Mouse (Mus musculus): ENCODE results near the gene Micu2.

The Micu2 gene

DNA sequence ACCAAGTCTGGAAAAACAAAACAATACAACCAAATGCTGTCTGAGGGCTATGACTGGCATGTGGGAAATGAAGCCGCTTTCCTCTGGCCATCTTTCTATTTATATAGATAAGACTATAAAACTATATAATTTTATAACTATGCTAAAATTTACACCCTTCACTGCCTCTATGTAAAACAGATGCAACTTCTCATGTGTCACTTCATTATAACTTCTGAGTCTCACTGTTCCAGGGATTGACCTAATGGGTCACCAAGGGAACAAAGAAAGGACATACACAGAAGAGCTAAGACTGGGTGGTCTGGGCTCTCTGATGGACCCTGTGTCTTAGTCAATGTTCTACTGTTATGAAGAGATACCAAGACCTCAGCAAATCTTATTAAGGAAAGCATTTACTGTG is 106.1 kb downstream of the Micu2 start:
- no peak for DNase-seq (ENCODE audit: low read depth)

DNA sequence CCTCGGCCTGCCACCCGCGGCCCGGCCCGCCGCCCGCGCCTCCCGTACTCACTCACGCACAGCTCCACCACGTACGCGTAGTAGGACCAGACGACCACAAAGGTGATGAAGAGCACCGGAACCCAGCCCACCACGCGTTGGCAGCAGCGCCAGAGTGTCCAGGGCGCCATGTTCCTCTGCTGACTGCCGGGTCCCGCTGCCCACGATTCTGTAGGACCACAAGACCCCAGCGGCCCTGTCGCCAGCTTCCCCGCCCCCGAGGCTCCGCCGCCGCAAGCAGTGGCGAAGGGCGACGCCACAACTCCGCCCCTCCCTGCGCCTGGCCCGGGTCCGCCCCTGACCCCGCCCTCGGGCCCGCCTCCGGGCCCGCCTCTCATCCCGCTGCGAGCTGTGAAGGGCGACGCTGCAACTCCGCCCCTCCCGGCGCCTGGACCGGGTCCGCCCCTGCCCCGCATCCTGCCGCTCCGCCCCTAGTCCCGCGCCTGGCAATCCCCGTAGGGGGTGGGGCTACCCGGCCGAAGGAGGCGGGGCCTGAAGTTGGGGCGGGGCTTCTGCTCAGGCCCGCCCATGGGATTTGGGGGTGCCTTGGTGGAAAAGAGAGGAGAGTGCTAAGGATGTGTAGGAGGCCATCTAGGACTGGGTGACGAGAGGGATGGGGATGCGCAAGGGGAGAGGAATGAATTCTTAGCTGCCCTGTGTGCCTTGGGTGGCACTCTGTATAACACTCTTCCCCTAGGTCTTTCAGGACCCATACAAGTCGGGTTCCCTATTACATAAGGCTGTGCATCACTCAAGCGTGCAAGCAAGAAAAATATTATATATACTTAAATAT is 108.8 kb downstream of the Micu2 start, which contains the start of gene Zdhhc20:
Gene Zdhhc20, minus strand, starts transcription at position 266 of the 832 bp plus-strand sequence.
- peak; percentile 85 for DNase-seq (ENCODE audit: low read depth)

DNA sequence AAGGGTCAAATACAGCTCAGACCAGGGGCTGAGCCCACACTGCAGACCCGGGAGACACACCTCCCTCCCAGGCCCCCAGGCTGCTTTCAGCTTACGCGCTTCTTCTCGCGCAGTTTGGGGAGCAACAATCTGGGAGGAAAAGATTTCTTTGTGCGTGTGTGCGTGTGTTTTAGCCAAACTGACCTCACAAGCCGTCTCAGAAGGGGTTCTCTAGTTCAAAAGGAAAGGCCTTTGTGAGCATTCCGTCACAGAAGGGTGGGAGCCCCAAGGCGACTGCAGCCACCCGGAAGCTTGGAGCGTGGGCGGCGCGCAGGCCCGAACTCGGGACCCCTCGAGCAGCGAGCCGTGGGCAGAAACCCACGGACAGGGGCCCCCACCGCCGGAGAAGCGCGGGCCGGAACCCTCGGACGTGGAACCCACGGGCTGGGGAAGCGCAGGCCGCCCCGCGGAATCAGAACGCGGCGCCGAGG is 109.5 kb downstream of the Micu2 start:
- no peak for DNase-seq (ENCODE audit: low read depth)

DNA sequence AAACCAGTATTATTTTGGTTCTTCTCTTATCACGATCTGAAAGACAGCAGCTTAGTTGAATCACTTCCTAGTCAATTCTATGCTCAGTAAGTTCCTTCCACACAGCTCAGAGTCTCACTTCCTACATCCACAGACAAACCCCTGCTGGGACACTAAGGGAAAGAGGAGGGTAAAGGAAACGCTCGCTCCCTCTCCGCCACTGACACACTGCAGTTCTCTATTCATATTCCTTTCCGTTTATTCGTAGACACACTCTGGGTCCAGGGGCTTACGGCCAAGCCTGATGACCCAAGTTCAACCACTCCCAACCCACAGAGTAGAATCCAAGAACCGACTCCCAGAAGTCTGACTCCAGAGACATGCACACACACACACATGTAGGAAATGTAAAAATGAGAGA is 111.9 kb downstream of the Micu2 start:
- DNase-seq (ENCODE audit: low read depth), result no peak

DNA sequence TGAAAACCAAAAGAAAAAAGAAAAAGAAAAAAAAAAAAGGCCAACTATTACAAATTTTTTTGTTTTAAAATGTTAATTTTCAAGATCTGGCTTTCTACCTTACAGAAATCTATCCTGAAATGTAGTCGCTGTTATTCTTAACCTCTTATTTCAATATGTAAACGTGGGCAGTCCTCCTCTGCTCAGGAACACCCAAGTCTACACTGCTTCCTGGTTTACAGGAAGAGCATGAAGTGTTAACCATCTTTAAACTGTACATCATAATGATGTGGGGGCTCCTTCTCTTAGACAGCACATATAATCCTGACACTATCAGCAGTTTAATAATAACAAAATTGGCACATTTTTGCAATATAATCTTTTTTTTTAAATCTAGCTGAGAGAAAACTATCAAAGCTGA is 113.0 kb downstream of the Micu2 start:
- no peak for DNase-seq (ENCODE audit: low read depth)

DNA sequence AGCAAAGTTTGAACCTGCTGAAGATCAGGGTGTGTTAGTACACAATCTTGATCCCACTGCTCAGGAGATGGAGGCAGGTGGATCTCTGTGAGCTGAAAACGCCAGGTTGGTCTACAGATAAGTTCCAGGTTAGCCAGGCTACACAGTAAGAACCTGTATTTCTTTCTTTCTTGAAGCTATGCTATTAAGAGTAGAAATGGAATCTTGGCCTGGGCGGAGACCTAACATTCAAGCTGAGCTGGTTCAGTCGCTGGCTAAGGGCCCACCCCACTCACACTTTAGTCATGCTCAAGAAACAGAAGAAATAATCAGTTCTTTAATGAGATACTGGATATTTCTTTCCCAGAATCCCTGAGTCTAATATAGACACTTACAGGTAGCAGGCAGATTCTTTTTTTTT is 115.7 kb downstream of the Micu2 start:
- no peak for DNase-seq (ENCODE audit: low read depth)

DNA sequence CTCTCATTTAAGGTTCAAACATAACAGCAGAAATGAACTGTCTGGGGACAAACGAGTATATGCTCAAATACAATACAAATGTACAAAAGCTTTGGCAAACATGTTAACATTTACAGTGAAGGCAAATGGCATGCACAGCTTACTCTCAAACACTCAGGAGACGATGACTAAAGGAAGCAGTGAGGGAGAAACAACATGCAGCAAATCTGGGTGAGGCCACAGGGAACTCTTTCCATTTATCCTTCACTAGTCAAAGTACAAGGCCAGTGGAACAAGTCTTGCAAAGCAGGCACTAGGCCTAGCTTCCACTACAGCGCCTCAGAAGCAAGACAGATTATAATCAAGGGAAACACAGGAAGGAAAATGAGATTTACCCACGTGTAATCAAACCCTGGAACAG is 116.3 kb downstream of the Micu2 start:
- DNase-seq (ENCODE audit: low read depth), result no peak

DNA sequence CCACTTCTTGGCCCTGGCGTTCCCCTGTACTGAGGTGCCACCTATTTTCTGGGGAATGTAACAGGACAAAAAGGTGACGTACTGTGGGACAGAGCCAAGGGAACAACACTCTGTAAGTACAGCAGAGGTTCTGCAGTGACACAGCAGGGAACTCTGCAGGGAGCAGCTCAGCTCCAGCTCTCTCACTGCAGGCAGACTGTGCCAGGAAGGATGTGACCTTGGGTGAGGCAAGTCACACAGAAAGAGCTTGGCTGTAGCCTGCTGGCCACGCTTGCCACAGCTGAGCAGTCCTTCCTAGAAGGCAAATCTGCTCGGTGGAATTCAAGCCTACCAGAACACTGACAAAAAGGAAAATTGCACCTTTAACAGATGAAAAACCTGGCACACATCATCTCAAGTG is 117.3 kb downstream of the Micu2 start:
- no peak for DNase-seq (ENCODE audit: low read depth)

DNA sequence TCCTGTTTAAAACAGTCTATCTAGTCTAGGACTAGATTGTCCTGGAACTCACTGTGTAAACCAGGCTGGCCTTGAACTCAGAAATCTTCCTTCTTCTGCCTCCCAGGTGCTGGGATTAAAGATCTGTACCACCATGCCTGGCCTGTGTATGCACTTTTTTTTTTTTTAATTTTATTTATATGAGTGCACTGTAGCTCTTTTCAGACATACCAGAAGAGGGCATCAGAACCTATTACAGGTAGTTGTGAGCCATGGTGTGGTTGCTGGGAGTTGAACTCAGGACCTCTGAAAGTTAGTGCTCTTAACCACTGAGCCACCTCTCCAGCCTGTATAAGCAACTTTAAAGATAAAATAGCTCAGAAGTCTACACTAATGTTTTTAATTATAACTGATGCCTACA is 118.0 kb downstream of the Micu2 start:
- DNase-seq (ENCODE audit: low read depth), result no peak

DNA sequence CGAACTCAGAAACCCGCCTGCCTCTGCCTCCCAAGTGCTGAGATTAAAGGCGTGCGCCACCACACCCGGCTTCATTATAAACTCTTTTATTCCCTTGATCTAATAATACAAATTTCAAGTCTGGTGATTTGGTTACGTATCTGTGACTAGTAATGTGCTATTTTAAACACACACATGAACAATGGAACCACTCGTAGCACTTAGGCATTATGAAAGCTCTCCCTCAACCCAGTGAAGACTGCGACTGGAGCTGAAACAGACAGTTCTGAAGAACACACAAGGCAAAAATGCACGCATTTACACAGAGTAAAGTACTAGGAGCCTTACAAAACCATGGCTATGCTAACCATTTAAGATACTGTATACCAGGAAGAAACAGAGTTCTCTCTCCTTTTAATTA is 121.1 kb downstream of the Micu2 start:
- DNase-seq (ENCODE audit: low read depth), result no peak

DNA sequence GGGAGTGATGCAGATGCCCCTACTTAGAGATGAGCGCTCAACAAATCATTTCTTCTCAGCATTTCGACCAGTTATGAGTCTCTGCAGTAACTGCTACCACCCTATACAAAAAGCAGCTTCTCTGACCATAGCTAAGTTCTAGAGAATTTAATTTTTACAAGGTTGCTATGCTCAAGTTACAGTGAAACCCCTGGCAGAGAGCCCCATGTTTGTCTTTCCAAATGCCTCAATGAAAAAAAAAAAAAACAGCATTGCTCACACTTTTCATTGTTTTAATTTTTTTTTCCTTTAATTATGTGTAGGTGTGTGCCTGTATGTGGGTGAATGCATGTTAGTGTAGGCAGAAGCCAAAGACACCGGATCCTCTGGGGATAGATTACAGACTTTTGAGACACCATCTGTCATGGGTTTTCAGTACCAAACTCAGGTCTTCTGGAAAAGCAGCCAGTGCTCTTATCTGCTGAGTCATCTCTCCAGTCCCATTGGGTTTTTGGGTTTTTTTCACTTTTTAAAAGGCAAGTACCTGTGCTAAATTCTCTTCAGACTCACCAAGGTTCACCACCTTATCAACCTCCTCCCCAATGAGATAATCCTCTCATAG is 132.3 kb downstream of the Micu2 start:
- DNase-seq (ENCODE audit: low read depth), result no peak

Data from c-Kit-positive CD71-positive TER-119-negative erythroid progenitor cells, embryonic 14.5 days (primary cell).